Mouse (Mus musculus) G1E (cell line): Measurements from ENCODE around the gene Hist1h4m.

ENCODE experiments used
- CTCF ChIP-seq: IDR thresholded peaks from 2 replicates; pipeline ENCODE4 v1.5.1; 2012; ENCODE audit warnings: low read depth, low read length, inconsistent platforms, mixed read lengths
- GATA1 ChIP-seq: IDR thresholded peaks from 2 replicates; pipeline ENCODE4 v1.6.1; 2012; ENCODE audit warnings: borderline replicate concordance, low read length, inconsistent platforms, mixed read lengths
- TAL1 ChIP-seq: conservative IDR thresholded peaks from 2 replicates; pipeline ENCODE4 v1.6.1; 2012; ENCODE audit warnings: low read depth, low read length, inconsistent platforms, mixed read lengths

GRCm38 (mm10) chr13:21779767-21780731 is 31.5 kb upstream of the Hist1h4m start, which contains the start of gene Hist1h1b:
- TF ChIP-seq TAL1 (no peak), CTCF (no peak), GATA1 (no peak)
